Mouse (Mus musculus) liver, embryonic 14.5 days (tissue): ENCODE measurements at regions not wholly inside any gene's neighbourhood (a gene's known extent, or its start where the extent isn't known, plus 50 kb on each side); places are given as distances from the start of the nearest gene placed in this dataset.

ENCODE experiments used
- CTCF ChIP-seq: IDR thresholded peaks from 2 replicates; pipeline ENCODE4 v1.5.1; 2016; ENCODE audit warnings: antibody characterized with exemption, low read depth, control low read depth
- EP300 ChIP-seq: IDR thresholded peaks from 2 replicates; pipeline ENCODE4 v1.6.1; 2016; ENCODE audit warnings: antibody characterized with exemption, low read depth

DNA sequence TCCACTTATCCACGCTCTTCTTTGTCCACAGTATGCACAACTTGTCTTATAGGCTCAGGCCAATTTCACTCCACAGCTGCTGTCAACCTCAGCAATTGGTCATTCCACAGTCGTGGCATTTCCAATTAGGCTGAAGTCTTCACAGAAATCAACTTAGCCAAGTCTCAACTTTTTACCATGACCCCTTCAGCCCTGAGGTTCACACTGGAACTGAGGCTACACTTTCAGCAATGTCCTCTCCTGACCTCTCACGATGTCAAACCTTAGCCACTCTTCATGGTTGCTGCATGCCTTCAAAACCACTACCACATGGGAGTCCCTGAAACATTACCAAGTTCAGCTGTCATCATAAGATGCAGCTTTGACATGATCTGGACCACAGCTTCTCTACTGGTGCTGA lies 310.1 kb downstream of the Gxylt1 start:
- TF ChIP-seq CTCF (no peak), EP300 (no peak)
